Mouse (Mus musculus) liver, embryonic 14.5 days (tissue): ENCODE measurements around the gene Samsn1.

Experiments
- CTCF ChIP-seq: IDR thresholded peaks from 2 replicates; pipeline ENCODE4 v1.5.1; 2016; ENCODE audit warnings: antibody characterized with exemption, low read depth, control low read depth
- EP300 ChIP-seq: IDR thresholded peaks from 2 replicates; pipeline ENCODE4 v1.6.1; 2016; ENCODE audit warnings: antibody characterized with exemption, low read depth

- TF ChIP-seq CTCF: no peak
- no peak for TF ChIP-seq EP300
Observed at GRCm38 (mm10) chr16:75961036-75961435, 61.0 kb downstream of the Samsn1 start.
